9 mouse cellular contexts compared by ENCODE assay signal in genomic region chr16:34352747-34353146, GRCm38 (mm10).
DNase-seq lines count a peak whose midpoint lies in the region; ATAC-seq lines count a peak whose summit lies in the region.
"Had no signal": no experiment of that assay in that cellular context is flagged by ENCODE, and none has a peak within 500 bp of the region (broad histone marks: within the 10 kb centered on the region; RNA-seq: fewer than 3 reads in every experiment).

No protein-coding gene starts in this region.

- WGBS in liver, embryonic 16.5 days (ENCODE audit: insufficient replicate concordance): 35% methylated on average over 6 of the region's 6 CpGs

- H3K9me3 ChIP-seq in liver, embryonic 16.5 days (replicated peaks; ENCODE audit: control insufficient read depth, low read length): no peaks in the 10 kb centered on the region
- H3K9me3 ChIP-seq: G1E had no signal

- peak; percentile 88 for ATAC-seq in liver, embryonic 16.5 days (ENCODE audit: low read depth)

- peak overlapping the region; percentile 37; the same call in 1 of the 2 replicates for H3K27ac ChIP-seq in liver, embryonic 16.5 days (ENCODE audit: low read length)

- H3K4me1 ChIP-seq in liver, embryonic 16.5 days (ENCODE audit: control insufficient read depth, low read depth, low read length): no peaks in the 10 kb centered on the region; the same call in 1 of the 2 replicates

- no peak overlapping the region for H3K9ac ChIP-seq in liver, embryonic 16.5 days (ENCODE audit: low read depth, low read length)

- H3K4me2 ChIP-seq in liver, embryonic 16.5 days (ENCODE audit: low read depth, low read length): no peak overlapping the region

- no peak overlapping the region for H3K4me3 ChIP-seq in liver, embryonic 16.5 days (ENCODE audit: low read depth, low read length)

- no peaks in the 10 kb centered on the region for H3K36me3 ChIP-seq in liver, embryonic 16.5 days (ENCODE audit: control insufficient read depth, insufficient read depth)
- H3K36me3 ChIP-seq: G1E had no signal

- no peaks in the 10 kb centered on the region for H3K27me3 ChIP-seq in liver, embryonic 16.5 days (ENCODE audit: control insufficient read depth, insufficient read depth, low read depth, low read length)

- DNase-seq in adrenal gland, postnatal 36 days: peak; percentile 45 to 52
- peak; percentile 74 for DNase-seq in gastrocnemius, postnatal 25 days
- peak; percentile 51 for DNase-seq in kidney, adult 18-20 months
- DNase-seq in cerebellum, postnatal 14 days: no peak
- no peak for DNase-seq in retina, embryonic 14.5 days (ENCODE audit: low spot score)
- DNase-seq in thymus, postnatal 10 days (ENCODE audit: low spot score in 2 of 2): no peak
- DNase-seq in testis, postnatal 14 days (ENCODE audit: low spot score): no peak

Comparison
In these comparisons a context has a peak if more than half of its experiments do, and no peak if none do; other contexts are left out.
1. DNase-seq: peak in adrenal gland, postnatal 36 days (2 of 2), gastrocnemius, postnatal 25 days (single experiment) and kidney, adult 18-20 months (single experiment); none in cerebellum, postnatal 14 days (0 of 2), retina, embryonic 14.5 days (single experiment), thymus, postnatal 10 days (0 of 2) and testis, postnatal 14 days (single experiment).